In genomic region chr8:117074350-117075182, GRCm38 (mm10) we compare ENCODE assay signal across 11 mouse cellular contexts. TPM values are rescaled to one million over a fixed set of nuclear protein-coding genes. Genes with fewer than 3 reads are reported as not detected.
A peak's percentile ranks its signal among the peaks of the same experiment; 100 is the strongest.
DNase-seq lines count a peak whose midpoint lies in the region; ATAC-seq lines count a peak whose summit lies in the region.
"Had no signal": no experiment of that assay in that cellular context is flagged by ENCODE, and none has a peak within 500 bp of the region (broad histone marks: within the 10 kb centered on the region; RNA-seq: fewer than 3 reads in every experiment).

No protein-coding gene starts in this region.

- peak; percentile 61 to 64 for DNase-seq in B cell, adult 2 months
- peak; percentile 35 for DNase-seq in MN1 (ENCODE audit: low spot score)
- peak; percentile 75 for DNase-seq in liver
- DNase-seq in kidney, adult 9 months: no peak
- no peak for DNase-seq in cerebellum, adult 18-20 months
- DNase-seq in adrenal gland, adult 8-10 months: no peak
- DNase-seq: cerebellum, adult 8-10 months; gastrocnemius, postnatal 36 days had no signal

- peak; percentile 51 for ATAC-seq in neutrophil, adult 5-6 weeks (ENCODE audit: extremely low read depth, insufficient number of reproducible peaks, low FRiP score, poor library complexity, severe bottlenecking)
- ATAC-seq: hindbrain, embryonic 16.5 days had no signal

RNA-seq across cellular contexts. Expression of gene Pkd1l2, which starts 7.7 kb away (rescaled TPM):
- total RNA-seq in neutrophil, adult 5-6 weeks (2017): under 0.01 and 0.49 TPM in 2 replicates
- 1 to 10 TPM; 2.2 to 4.7 (median 3.2) TPM for total RNA-seq in adrenal gland, adult 8-10 months (2022)
- total RNA-seq: liver, adult 2 months had no signal

RNA-seq across cellular contexts. Expression of gene Bco1, which starts 21.1 kb away (rescaled TPM):
- total RNA-seq in neutrophil, adult 5-6 weeks (2017): not detected in 2 replicates
- total RNA-seq in adrenal gland, adult 8-10 months (2022): under 1 TPM in 2 of 4 experiments, not detected in 2; 0.15 to 0.16 TPM

Comparison
In these comparisons a context has a peak if more than half of its experiments do, and no peak if none do; other contexts are left out.
1. DNase-seq: peak in B cell, adult 2 months (2 of 2), MN1 (single experiment) and liver (single experiment); none in kidney, adult 9 months (single experiment), cerebellum, adult 18-20 months (0 of 2) and adrenal gland, adult 8-10 months (single experiment).